ENCODE assay signal across 8 mouse cellular contexts in the genomic region with DNA sequence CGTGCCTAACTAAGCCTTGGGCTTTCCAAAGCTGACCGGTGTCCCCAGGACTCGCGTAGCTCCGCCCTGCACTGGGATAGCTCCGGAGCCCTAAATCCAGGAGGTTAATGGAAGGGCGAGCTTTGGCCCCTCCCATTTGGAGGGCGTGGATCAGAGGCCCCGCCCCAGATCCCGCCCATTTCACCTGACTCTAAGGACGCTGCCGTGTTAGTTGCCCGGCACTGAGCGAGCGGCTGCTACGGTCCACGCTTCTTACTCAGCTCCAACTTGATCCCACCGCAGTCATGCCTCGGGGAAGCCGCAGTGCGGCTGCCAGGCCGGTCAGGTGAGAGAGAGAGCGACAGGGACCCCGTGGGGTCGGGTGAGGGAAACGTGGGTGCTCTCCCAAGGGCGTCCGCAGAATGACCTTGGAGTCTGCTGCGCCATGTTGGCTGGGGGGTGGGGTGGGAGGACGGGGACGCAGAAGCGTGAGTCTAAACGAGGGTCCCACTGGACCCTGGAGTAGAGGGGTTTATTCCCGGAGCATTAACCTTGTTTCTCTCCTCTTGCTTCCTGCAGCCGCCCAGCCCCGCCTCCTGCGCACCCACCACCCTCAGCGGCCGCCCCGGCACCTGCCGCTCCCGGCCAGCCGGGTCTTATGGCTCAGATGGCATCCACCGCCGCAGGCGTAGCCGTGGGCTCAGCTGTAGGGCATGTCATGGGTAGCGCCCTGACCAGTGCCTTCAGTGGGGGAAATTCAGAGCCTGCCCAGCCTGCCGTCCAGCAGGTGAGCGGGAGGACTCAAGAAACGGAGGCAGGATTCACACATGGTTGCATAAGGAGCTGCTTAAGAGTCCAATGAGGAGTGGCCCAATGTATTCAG. TPM values are rescaled to one million over a fixed set of nuclear protein-coding genes. Genes with fewer than 3 reads are reported as not detected.
DNase-seq lines count a peak whose midpoint lies in the region; ATAC-seq and TF ChIP-seq lines count a peak whose summit lies in the region.

A gene (minus strand): TSS at position 817 of the 862 bp plus-strand sequence.

- peak; percentile 84 for ATAC-seq in heart, embryonic 16.5 days (replicated peaks; ENCODE audit: extremely low read depth, insufficient read depth, low FRiP score)
- ATAC-seq in liver, embryonic 14.5 days (ENCODE audit: insufficient read depth): peak; percentile 74
- ATAC-seq in stomach, embryonic 16.5 days (ENCODE audit: insufficient read depth, low FRiP score): peak; percentile 77; the same call in 1 of the 2 replicates

- DNase-seq in c-Kit-positive CD71-negative TER-119-negative erythroid progenitor cells, embryonic 14.5 days (ENCODE audit: low read depth): peak; percentile 80
- DNase-seq in forebrain, embryonic 10.5 days (ENCODE audit: extremely low spot score, low spot score): peak; percentile 78
- DNase-seq in kidney, postnatal 25 days: peak; percentile 92 to 96
- peak; percentile 80 to 85 (median 85) for DNase-seq in liver, embryonic 14.5 days (ENCODE audit: low read depth in 3 of 3, low spot score in 3 of 3)
- peak; percentile 66 for DNase-seq in neural tube, embryonic 10.5 days (ENCODE audit: extremely low spot score, low spot score)

- H3K4me1 ChIP-seq in E14TG2a.4 (replicated peaks; ENCODE audit: low read depth, low read length): peaks cover 70% of the 10 kb centered on the region
- peaks cover 57% of the 10 kb centered on the region for H3K4me1 ChIP-seq in forebrain, embryonic 10.5 days
- peaks cover 27% of the 10 kb centered on the region for H3K4me1 ChIP-seq in heart, embryonic 16.5 days (ENCODE audit: control insufficient read depth, insufficient read depth, low read length)
- peaks cover 36 to 49% of the 10 kb centered on the region in 2 experiments for H3K4me1 ChIP-seq in liver, embryonic 14.5 days (replicated peaks; ENCODE audit: control insufficient read depth in 2 of 2, insufficient read depth in 2 of 2, low read length in 1 of 2)
- peaks cover 18% of the 10 kb centered on the region for H3K4me1 ChIP-seq in stomach, embryonic 16.5 days (ENCODE audit: control insufficient read depth, insufficient read depth, low read length)

- TF ChIP-seq EP300 in liver, embryonic 14.5 days (IDR thresholded peaks at IDR 0.05; ENCODE audit: low read depth): no peak

- H3K9me3 ChIP-seq in E14TG2a.4 (ENCODE audit: low read length): no peaks in the 10 kb centered on the region
- no peaks in the 10 kb centered on the region for H3K9me3 ChIP-seq in forebrain, embryonic 10.5 days
- H3K9me3 ChIP-seq in heart, embryonic 16.5 days (replicated peaks; ENCODE audit: control insufficient read depth, low read length): no peaks in the 10 kb centered on the region
- H3K9me3 ChIP-seq in liver, embryonic 14.5 days (ENCODE audit: control insufficient read depth, low read length): no peaks in the 10 kb centered on the region
- no peaks in the 10 kb centered on the region for H3K9me3 ChIP-seq in stomach, embryonic 16.5 days (replicated peaks; ENCODE audit: control insufficient read depth, low read length)

- peak within 1 kb of the TSS; percentile 66 for H3K27ac ChIP-seq in forebrain, embryonic 10.5 days
- peak within 1 kb of the TSS; percentile 87 for H3K27ac ChIP-seq in heart, embryonic 16.5 days (ENCODE audit: low read length)
- H3K27ac ChIP-seq in liver, embryonic 14.5 days: peak within 1 kb of the TSS; percentile 55
- H3K27ac ChIP-seq in stomach, embryonic 16.5 days (ENCODE audit: low read length): no peak within 1 kb of the TSS

- H3K36me3 ChIP-seq in E14TG2a.4 (ENCODE audit: insufficient read depth, low read length): peaks cover 36% of the 10 kb centered on the region
- H3K36me3 ChIP-seq in forebrain, embryonic 10.5 days (replicated peaks): no peaks in the 10 kb centered on the region
- H3K36me3 ChIP-seq in heart, embryonic 16.5 days (ENCODE audit: control insufficient read depth, insufficient read depth): no peaks in the 10 kb centered on the region
- peaks cover 2% of the 10 kb centered on the region; the same call in 1 of the 2 replicates for H3K36me3 ChIP-seq in liver, embryonic 14.5 days (replicated peaks; ENCODE audit: control insufficient read depth, insufficient read depth, low read depth)
- no peaks in the 10 kb centered on the region for H3K36me3 ChIP-seq in stomach, embryonic 16.5 days (ENCODE audit: control insufficient read depth, insufficient read depth, low read length)

- H3K4me3 ChIP-seq in E14TG2a.4 (replicated peaks; ENCODE audit: low read length): peak within 1 kb of the TSS; percentile 97
- peak within 1 kb of the TSS; percentile 70 for H3K4me3 ChIP-seq in forebrain, embryonic 10.5 days
- peak within 1 kb of the TSS; percentile 60 for H3K4me3 ChIP-seq in heart, embryonic 16.5 days (ENCODE audit: low read length)
- peak within 1 kb of the TSS; percentile 72 to 80 for H3K4me3 ChIP-seq in liver, embryonic 14.5 days (ENCODE audit: insufficient read depth in 1 of 2, low read depth in 2 of 2, low read length in 2 of 2)
- peak within 1 kb of the TSS; percentile 66 for H3K4me3 ChIP-seq in stomach, embryonic 16.5 days (replicated peaks; ENCODE audit: low read length)

- WGBS in forebrain, embryonic 10.5 days: 2% methylated on average over 51 of the region's 51 CpGs
- WGBS in heart, embryonic 16.5 days: 2% methylated on average over 51 of the region's 51 CpGs
- WGBS in liver, embryonic 14.5 days (ENCODE audit: insufficient replicate concordance): 2% methylated on average over 51 of the region's 51 CpGs
- 3% methylated on average over 51 of the region's 51 CpGs for WGBS in stomach, embryonic 16.5 days

- H3K9ac ChIP-seq in heart, embryonic 16.5 days (ENCODE audit: low read length): peak within 1 kb of the TSS; percentile 84
- H3K9ac ChIP-seq in liver, embryonic 14.5 days (replicated peaks): peak within 1 kb of the TSS; percentile 72
- peak within 1 kb of the TSS; percentile 76 for H3K9ac ChIP-seq in stomach, embryonic 16.5 days (ENCODE audit: low read length)

- peak within 1 kb of the TSS; percentile 80 for H3K4me2 ChIP-seq in heart, embryonic 16.5 days (ENCODE audit: low read depth, low read length)
- H3K4me2 ChIP-seq in liver, embryonic 14.5 days (ENCODE audit: low read depth): peak within 1 kb of the TSS; percentile 98
- H3K4me2 ChIP-seq in stomach, embryonic 16.5 days (ENCODE audit: low read depth, low read length): peak within 1 kb of the TSS; percentile 71

- no peak for TF ChIP-seq CTCF in E14TG2a.4 (conservative IDR thresholded peaks at IDR 0.05; ENCODE audit: low read length)
- no peak for TF ChIP-seq CTCF in liver, embryonic 14.5 days (IDR thresholded peaks at IDR 0.05; ENCODE audit: low read depth)

- H3K27me3 ChIP-seq in E14TG2a.4 (ENCODE audit: insufficient read depth, low read length): peaks cover 4% of the 10 kb centered on the region; the same call in 1 of the 2 replicates
- H3K27me3 ChIP-seq in forebrain, embryonic 10.5 days (ENCODE audit: poor library complexity, severe bottlenecking): peaks cover 92% of the 10 kb centered on the region
- H3K27me3 ChIP-seq in heart, embryonic 16.5 days (ENCODE audit: control insufficient read depth, insufficient read depth, low read length): peaks cover 4% of the 10 kb centered on the region
- peaks cover 24% of the 10 kb centered on the region for H3K27me3 ChIP-seq in liver, embryonic 14.5 days (ENCODE audit: control insufficient read depth, insufficient read depth, low read length)
- peaks cover 2% of the 10 kb centered on the region; the same call in 1 of the 2 replicates for H3K27me3 ChIP-seq in stomach, embryonic 16.5 days (ENCODE audit: control insufficient read depth, insufficient read depth, low read length)

RNA-seq across cellular contexts. Expression of the gene that starts here (rescaled TPM):
- 22.5 and 24.6 TPM in 2 replicates for polyA plus RNA-seq in forebrain, embryonic 10.5 days (2016; fragmentation: Nextera tagmentation; extraction: Ambion mirVana)
- 26.4 and 30.3 TPM in 2 replicates for polyA plus RNA-seq in heart, embryonic 16.5 days (2015; fragmentation: Nextera tagmentation; extraction: Ambion mirVana)
- polyA plus RNA-seq in liver, embryonic 14.5 days (2012; rRNA removed): 1.3 and 1.5 TPM in 2 replicates
- 1.1 and 1.5 TPM in 2 replicates for polyA plus RNA-seq in liver, embryonic 14.5 days (2014; fragmentation: Nextera tagmentation; extraction: Ambion mirVana)
- polyA plus RNA-seq in stomach, embryonic 16.5 days (2015; fragmentation: Nextera tagmentation; extraction: Ambion mirVana): 33.8 and 39.1 TPM in 2 replicates
